Mouse (Mus musculus): ENCODE results near the gene Nedd9. TPM values are rescaled to one million over a fixed set of nuclear protein-coding genes. Genes with fewer than 3 reads are reported as not detected.

The Nedd9 gene
- polyA plus RNA-seq, 1 experiment from 2014 or later = 20.4 TPM

- no peaks in the 10 kb centered on the region for H3K27me3 ChIP-seq
- no peaks in the 10 kb centered on the region for H3K9me3 ChIP-seq
- no peak overlapping the region for H3K4me3 ChIP-seq (replicated peaks)
- H3K4me1 ChIP-seq = peaks cover 19% of the 10 kb centered on the region
- no peak for ATAC-seq (ENCODE audit: low FRiP score)
- H3K27ac ChIP-seq = no peak overlapping the region
- H3K36me3 ChIP-seq (replicated peaks) = peaks cover 4% of the 10 kb centered on the region
- no peak overlapping the region for H3K9ac ChIP-seq
- WGBS = 88% methylated on average over 4 of the region's 4 CpGs
- no peak overlapping the region for H3K4me2 ChIP-seq
Observed at GRCm38 (mm10) chr13:41330051-41330450, 157.1 kb downstream of the Nedd9 start.

GRCm38 (mm10) chr13:41328481-41328880 is 158.7 kb downstream of the Nedd9 start:
- H3K4me1 ChIP-seq = peaks cover 19% of the 10 kb centered on the region
- no peak overlapping the region for H3K27ac ChIP-seq
- H3K4me2 ChIP-seq = no peak overlapping the region
- H3K36me3 ChIP-seq (replicated peaks) = peaks cover 8% of the 10 kb centered on the region; the same call in 1 of the 2 replicates
- H3K4me3 ChIP-seq (replicated peaks) = no peak overlapping the region
- no peaks in the 10 kb centered on the region for H3K9me3 ChIP-seq
- no peak for ATAC-seq (ENCODE audit: low FRiP score)
- H3K9ac ChIP-seq = no peak overlapping the region
- no peaks in the 10 kb centered on the region for H3K27me3 ChIP-seq
- 53% methylated on average over 2 of the region's 2 CpGs for WGBS

GRCm38 (mm10) chr13:41327546-41327945 is 159.6 kb downstream of the Nedd9 start:
- H3K9me3 ChIP-seq = no peaks in the 10 kb centered on the region

GRCm38 (mm10) chr13:41326134-41326533 is 161.0 kb downstream of the Nedd9 start:
- Histone ChIP-seq H3K36me3 (replicated peaks) (0 out of 2 replicates have a peak, but pooled peaks cover 8% of the 10 kb centered on the region), H3K9me3 (no peaks in the 10 kb centered on the region), H3K9ac (no peak overlapping the region), H3K4me2 (no peak overlapping the region), H3K27ac (no peak overlapping the region), H3K27me3 (no peaks in the 10 kb centered on the region), H3K4me1 (peaks cover 25% of the 10 kb centered on the region), H3K4me3 (replicated peaks) (no peak overlapping the region)
- ATAC-seq (ENCODE audit: low FRiP score) = no peak
- WGBS = 87% methylated on average over 4 of the region's 4 CpGs

More at GRCm38 (mm10) chr13:41327546-41327945, 159.6 kb downstream of the Nedd9 start:
- Histone ChIP-seq H3K9ac (no peak overlapping the region), H3K27me3 (no peaks in the 10 kb centered on the region), H3K4me1 (peaks cover 19% of the 10 kb centered on the region), H3K27ac (no peak overlapping the region), H3K36me3 (replicated peaks) (peaks cover 9% of the 10 kb centered on the region; the same call in 1 of the 2 replicates), H3K4me2 (no peak overlapping the region), H3K4me3 (replicated peaks) (no peak overlapping the region)
- peak; percentile 27; the same call in 1 of the 2 replicates for ATAC-seq (ENCODE audit: low FRiP score)
- 48% methylated on average over 7 of the region's 7 CpGs for WGBS

GRCm38 (mm10) chr13:41325346-41325745 is 161.8 kb downstream of the Nedd9 start:
- 92% methylated on average over 4 of the region's 4 CpGs for WGBS
- Histone ChIP-seq H3K4me1 (peaks cover 29% of the 10 kb centered on the region), H3K27ac (no peak overlapping the region), H3K4me3 (replicated peaks) (no peak overlapping the region), H3K9me3 (no peaks in the 10 kb centered on the region), H3K27me3 (no peaks in the 10 kb centered on the region), H3K4me2 (no peak overlapping the region), H3K36me3 (replicated peaks) (0 out of 2 replicates have a peak, but pooled peaks cover 5% of the 10 kb centered on the region), H3K9ac (no peak overlapping the region)
- ATAC-seq (ENCODE audit: low FRiP score) = no peak

GRCm38 (mm10) chr13:41324631-41325030 is 162.5 kb downstream of the Nedd9 start:
- 0 out of 2 replicates have a peak, but pooled peaks cover 5% of the 10 kb centered on the region for H3K36me3 ChIP-seq (replicated peaks)

GRCm38 (mm10) chr13:41321433-41321832 is 165.7 kb downstream of the Nedd9 start:
- Histone ChIP-seq H3K36me3 (replicated peaks) (peaks cover 19% of the 10 kb centered on the region), H3K27me3 (no peaks in the 10 kb centered on the region), H3K4me3 (replicated peaks) (no peak overlapping the region), H3K9me3 (no peaks in the 10 kb centered on the region), H3K4me1 (peaks cover 12% of the 10 kb centered on the region), H3K4me2 (no peak overlapping the region), H3K27ac (peak overlapping the region; percentile 72), H3K9ac (no peak overlapping the region)
- ATAC-seq (ENCODE audit: low FRiP score) = no peak
- 88% methylated on average over 3 of the region's 3 CpGs for WGBS

More at GRCm38 (mm10) chr13:41324631-41325030, 162.5 kb downstream of the Nedd9 start:
- peaks cover 29% of the 10 kb centered on the region for H3K4me1 ChIP-seq
- H3K27me3 ChIP-seq = no peaks in the 10 kb centered on the region
- no peak overlapping the region for H3K4me2 ChIP-seq
- H3K9ac ChIP-seq = no peak overlapping the region
- no peak overlapping the region for H3K4me3 ChIP-seq (replicated peaks)
- H3K27ac ChIP-seq = no peak overlapping the region
- H3K9me3 ChIP-seq = no peaks in the 10 kb centered on the region
- WGBS = 85% methylated on average over 4 of the region's 4 CpGs
- ATAC-seq (ENCODE audit: low FRiP score) = no peak

GRCm38 (mm10) chr13:41320749-41321148 is 166.4 kb downstream of the Nedd9 start:
- WGBS = 36% methylated on average over 5 of the region's 5 CpGs
- H3K27ac ChIP-seq = peak overlapping the region; percentile 56
- no peak for ATAC-seq (ENCODE audit: low FRiP score)

GRCm38 (mm10) chr13:41302716-41303115 is 184.4 kb downstream of the Nedd9 start:
- Histone ChIP-seq H3K27me3 (peaks cover 3% of the 10 kb centered on the region; the same call in 1 of the 2 replicates), H3K4me1 (peaks cover 7% of the 10 kb centered on the region)
- WGBS = 58% methylated on average over 10 of the region's 10 CpGs

More at GRCm38 (mm10) chr13:41320749-41321148, 166.4 kb downstream of the Nedd9 start:
- no peak overlapping the region for H3K4me3 ChIP-seq (replicated peaks)
- no peak overlapping the region for H3K4me2 ChIP-seq
- no peaks in the 10 kb centered on the region for H3K9me3 ChIP-seq
- peaks cover 12% of the 10 kb centered on the region for H3K4me1 ChIP-seq
- H3K27me3 ChIP-seq = no peaks in the 10 kb centered on the region
- H3K9ac ChIP-seq = no peak overlapping the region
- peaks cover 26% of the 10 kb centered on the region for H3K36me3 ChIP-seq (replicated peaks)

GRCm38 (mm10) chr13:41300037-41300436 is 187.1 kb downstream of the Nedd9 start:
- Histone ChIP-seq H3K4me3 (replicated peaks) (no peak overlapping the region), H3K27me3 (peaks cover 3% of the 10 kb centered on the region; the same call in 1 of the 2 replicates), H3K27ac (no peak overlapping the region), H3K4me2 (no peak overlapping the region), H3K9ac (no peak overlapping the region), H3K36me3 (replicated peaks) (no peaks in the 10 kb centered on the region), H3K4me1 (peaks cover 7% of the 10 kb centered on the region), H3K9me3 (no peaks in the 10 kb centered on the region)
- no peak for ATAC-seq (ENCODE audit: low FRiP score)
- WGBS = 76% methylated on average over 4 of the region's 4 CpGs

More at GRCm38 (mm10) chr13:41302716-41303115, 184.4 kb downstream of the Nedd9 start:
- no peak overlapping the region for H3K4me2 ChIP-seq
- no peak for ATAC-seq (ENCODE audit: low FRiP score)
- H3K9ac ChIP-seq = no peak overlapping the region
- no peak overlapping the region for H3K27ac ChIP-seq
- H3K4me3 ChIP-seq (replicated peaks) = no peak overlapping the region
- H3K36me3 ChIP-seq (replicated peaks) = no peaks in the 10 kb centered on the region
- no peaks in the 10 kb centered on the region for H3K9me3 ChIP-seq

GRCm38 (mm10) chr13:41298996-41299395 is 188.2 kb downstream of the Nedd9 start:
- no peaks in the 10 kb centered on the region for H3K9me3 ChIP-seq
- H3K4me3 ChIP-seq (replicated peaks) = no peak overlapping the region
- H3K4me1 ChIP-seq = peaks cover 7% of the 10 kb centered on the region
- H3K36me3 ChIP-seq (replicated peaks) = no peaks in the 10 kb centered on the region
- H3K27me3 ChIP-seq = peaks cover 3% of the 10 kb centered on the region; the same call in 1 of the 2 replicates
- WGBS = 50% methylated on average over 5 of the region's 5 CpGs
- ATAC-seq (ENCODE audit: low FRiP score) = no peak
- no peak overlapping the region for H3K27ac ChIP-seq
- no peak overlapping the region for H3K9ac ChIP-seq
- no peak overlapping the region for H3K4me2 ChIP-seq

- Histone ChIP-seq H3K27me3 (peaks cover 3% of the 10 kb centered on the region; the same call in 1 of the 2 replicates), H3K9me3 (no peaks in the 10 kb centered on the region), H3K27ac (no peak overlapping the region), H3K4me3 (replicated peaks) (no peak overlapping the region), H3K4me1 (peaks cover 7% of the 10 kb centered on the region), H3K36me3 (replicated peaks) (no peaks in the 10 kb centered on the region), H3K9ac (no peak overlapping the region), H3K4me2 (no peak overlapping the region)
- WGBS = 59% methylated on average over 2 of the region's 2 CpGs
- ATAC-seq (ENCODE audit: low FRiP score) = no peak
Observed at GRCm38 (mm10) chr13:41298533-41298932, 188.6 kb downstream of the Nedd9 start.

- H3K9ac ChIP-seq = no peak overlapping the region
- 72% methylated on average over 10 of the region's 10 CpGs for WGBS
- peaks cover under 1% of the 10 kb centered on the region; the same call in 1 of the 2 replicates for H3K27me3 ChIP-seq
- H3K27ac ChIP-seq = no peak overlapping the region
- no peaks in the 10 kb centered on the region for H3K36me3 ChIP-seq (replicated peaks)
- H3K9me3 ChIP-seq = no peaks in the 10 kb centered on the region
- ATAC-seq (ENCODE audit: low FRiP score) = no peak
- H3K4me1 ChIP-seq = peaks cover 7% of the 10 kb centered on the region
- H3K4me3 ChIP-seq (replicated peaks) = no peak overlapping the region
- H3K4me2 ChIP-seq = no peak overlapping the region
Observed at GRCm38 (mm10) chr13:41296396-41296795, 190.8 kb downstream of the Nedd9 start.
